Mouse (Mus musculus): ENCODE measurements around the gene Pttg1ip. TPM values are rescaled to one million over a fixed set of nuclear protein-coding genes. Genes with fewer than 3 reads are reported as not detected.

The Pttg1ip gene
- polyA plus RNA-seq (2014; fragmentation: Illumina TruSeq; extraction: RNeasy Lipid Tissue Mini Kit (QIAGEN cat#74804); ENCODE audit: low replicate concordance): 153 TPM

DNA sequence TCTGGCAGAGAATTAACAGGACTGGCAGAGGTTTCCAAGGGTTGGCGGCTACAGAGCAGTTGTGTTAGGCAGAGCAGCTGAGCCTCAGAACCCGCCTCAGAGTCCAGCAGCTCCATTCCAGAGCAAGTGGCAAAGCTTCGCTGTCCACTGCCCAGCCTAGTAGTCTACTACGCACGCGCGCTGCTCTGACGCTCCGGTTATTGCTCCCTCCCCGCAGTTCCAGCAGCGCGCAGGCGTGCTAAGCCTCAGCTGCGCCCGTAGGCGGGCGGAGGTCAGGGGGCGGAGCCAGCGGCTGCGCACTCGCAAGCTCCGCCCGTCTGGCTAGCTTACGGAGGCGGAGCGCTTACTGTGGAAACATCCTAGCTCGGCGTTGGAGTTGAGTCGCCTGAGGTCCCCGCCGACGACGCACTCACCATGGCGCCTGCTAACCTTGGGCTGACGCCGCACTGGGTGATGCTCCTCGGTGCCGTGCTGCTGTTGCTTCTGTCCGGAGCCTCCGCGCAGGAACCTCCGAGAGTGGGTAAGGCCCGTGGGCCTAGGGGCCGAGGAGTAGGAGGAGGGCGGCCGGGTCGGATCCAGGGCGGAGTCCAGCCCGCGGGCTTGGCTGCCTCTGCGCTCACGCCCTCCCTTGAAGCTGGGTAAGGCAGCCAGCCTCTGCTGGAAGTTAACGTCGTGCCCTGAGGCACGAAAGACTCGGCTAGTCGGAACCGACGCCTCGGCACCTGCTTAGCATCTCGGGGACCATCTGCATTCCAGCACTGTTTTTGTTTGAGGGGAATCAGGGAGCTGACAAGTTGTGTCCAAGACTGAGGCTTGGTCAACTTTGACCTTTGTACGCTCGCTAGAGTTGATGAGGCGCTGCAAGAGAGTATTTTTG lies at the start of gene Pttg1ip:
Gene Pttg1ip (plus strand): TSS at position 313 of the 877 bp plus-strand sequence.

DNA sequence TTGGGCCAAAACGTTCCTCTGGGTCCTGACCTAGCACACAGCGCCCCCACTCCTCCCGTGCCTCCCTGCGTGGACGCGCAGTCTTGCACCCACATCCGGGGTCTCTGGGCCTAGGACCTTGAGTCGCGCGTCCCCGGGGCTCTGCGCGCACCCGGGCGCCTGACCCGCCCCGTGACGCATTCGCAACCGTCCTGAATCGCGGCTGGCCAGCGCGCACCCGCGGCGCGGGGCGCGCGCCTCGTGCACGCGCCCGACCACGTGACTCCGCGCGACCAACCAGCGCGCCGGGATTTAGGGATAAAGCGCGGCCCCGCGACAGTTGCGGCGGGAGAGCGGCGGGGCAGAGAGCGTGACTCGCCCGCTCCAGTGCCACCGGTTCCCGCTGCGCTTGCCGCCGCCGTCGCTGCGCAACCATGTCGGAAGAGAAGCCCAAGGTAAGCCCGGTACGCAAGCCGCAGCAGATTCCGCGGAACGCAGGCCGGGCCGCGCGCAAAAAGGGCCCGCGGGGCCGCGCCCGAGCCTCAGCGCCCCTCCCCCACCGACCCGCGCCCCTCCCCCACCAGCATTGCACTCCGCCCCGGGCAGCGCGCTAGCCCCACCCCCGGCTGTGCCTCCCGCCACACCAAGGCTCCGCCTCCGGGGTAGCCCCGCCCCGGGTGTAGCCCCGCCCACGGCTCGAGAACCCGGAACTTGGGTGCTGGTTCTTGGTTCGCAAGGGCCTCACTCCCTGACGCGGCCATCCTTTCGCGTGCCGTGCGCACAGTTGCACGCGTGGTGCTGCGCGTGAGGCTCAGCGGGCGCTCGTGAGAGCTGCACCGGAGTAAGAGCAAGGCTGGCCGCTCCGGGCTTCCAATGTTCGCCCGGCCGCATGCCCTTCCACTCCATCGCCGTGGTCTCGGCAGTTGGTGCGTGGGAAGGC lies 24.6 kb downstream of the Pttg1ip start, which contains the start of the genes Sumo3 and Gm49325:
Gene Sumo3 (plus strand): TSS at position 190 of the 919 bp plus-strand sequence.
Gene Gm49325 (plus strand): TSS at position 290 of the 919 bp plus-strand sequence.

GRCm38 (mm10) chr10:77622055-77622988 lies 40.8 kb downstream of the Pttg1ip start, which contains the start of gene Ube2g2:
Gene Ube2g2 (plus strand): TSS chr10:77622275.

Other genes starting within 250 kb of the Pttg1ip start
- 1.0 TPM for gene Adarb1, start 163.4 kb upstream of the Pttg1ip start, polyA plus RNA-seq (2014; fragmentation: Illumina TruSeq; extraction: RNeasy Lipid Tissue Mini Kit (QIAGEN cat#74804); ENCODE audit: low replicate concordance)
- 0.22 TPM for gene Fam207a, start 65.9 kb upstream of the Pttg1ip start, polyA plus RNA-seq (2014; fragmentation: Illumina TruSeq; extraction: RNeasy Lipid Tissue Mini Kit (QIAGEN cat#74804); ENCODE audit: low replicate concordance)
- gene Itgb2, start 51.5 kb upstream of the Pttg1ip start, polyA plus RNA-seq (2014; fragmentation: Illumina TruSeq; extraction: RNeasy Lipid Tissue Mini Kit (QIAGEN cat#74804); ENCODE audit: low replicate concordance): 3.0 TPM
- 54.4 TPM for gene Sumo3, start 24.4 kb downstream of the Pttg1ip start, polyA plus RNA-seq (2014; fragmentation: Illumina TruSeq; extraction: RNeasy Lipid Tissue Mini Kit (QIAGEN cat#74804); ENCODE audit: low replicate concordance)
- gene Gm49325, start 24.5 kb downstream of the Pttg1ip start, polyA plus RNA-seq (2014; fragmentation: Illumina TruSeq; extraction: RNeasy Lipid Tissue Mini Kit (QIAGEN cat#74804); ENCODE audit: low replicate concordance): not detected
- gene Ube2g2, start 40.6 kb downstream of the Pttg1ip start, polyA plus RNA-seq (2014; fragmentation: Illumina TruSeq; extraction: RNeasy Lipid Tissue Mini Kit (QIAGEN cat#74804); ENCODE audit: low replicate concordance): 2.6 TPM
- gene Tspear, start 104.8 kb downstream of the Pttg1ip start, polyA plus RNA-seq (2014; fragmentation: Illumina TruSeq; extraction: RNeasy Lipid Tissue Mini Kit (QIAGEN cat#74804); ENCODE audit: low replicate concordance): not detected
- gene Gm19402, start 109.0 kb downstream of the Pttg1ip start, polyA plus RNA-seq (2014; fragmentation: Illumina TruSeq; extraction: RNeasy Lipid Tissue Mini Kit (QIAGEN cat#74804); ENCODE audit: low replicate concordance): not detected
- gene Gm9508, start 115.5 kb downstream of the Pttg1ip start, polyA plus RNA-seq (2014; fragmentation: Illumina TruSeq; extraction: RNeasy Lipid Tissue Mini Kit (QIAGEN cat#74804); ENCODE audit: low replicate concordance): not detected
- gene Gm10272, start 124.9 kb downstream of the Pttg1ip start, polyA plus RNA-seq (2014; fragmentation: Illumina TruSeq; extraction: RNeasy Lipid Tissue Mini Kit (QIAGEN cat#74804); ENCODE audit: low replicate concordance): not detected
- not detected for gene Gm10024, start 129.7 kb downstream of the Pttg1ip start, polyA plus RNA-seq (2014; fragmentation: Illumina TruSeq; extraction: RNeasy Lipid Tissue Mini Kit (QIAGEN cat#74804); ENCODE audit: low replicate concordance)
- not detected for gene Gm10142, start 134.1 kb downstream of the Pttg1ip start, polyA plus RNA-seq (2014; fragmentation: Illumina TruSeq; extraction: RNeasy Lipid Tissue Mini Kit (QIAGEN cat#74804); ENCODE audit: low replicate concordance)
- not detected for gene Krtap12-1, start 138.9 kb downstream of the Pttg1ip start, polyA plus RNA-seq (2014; fragmentation: Illumina TruSeq; extraction: RNeasy Lipid Tissue Mini Kit (QIAGEN cat#74804); ENCODE audit: low replicate concordance)
- gene Gm10100, start 144.8 kb downstream of the Pttg1ip start, polyA plus RNA-seq (2014; fragmentation: Illumina TruSeq; extraction: RNeasy Lipid Tissue Mini Kit (QIAGEN cat#74804); ENCODE audit: low replicate concordance): not detected
- gene Gm18596, start 160.9 kb downstream of the Pttg1ip start, polyA plus RNA-seq (2014; fragmentation: Illumina TruSeq; extraction: RNeasy Lipid Tissue Mini Kit (QIAGEN cat#74804); ENCODE audit: low replicate concordance): not detected
- gene Gm9736, start 169.6 kb downstream of the Pttg1ip start, polyA plus RNA-seq (2014; fragmentation: Illumina TruSeq; extraction: RNeasy Lipid Tissue Mini Kit (QIAGEN cat#74804); ENCODE audit: low replicate concordance): not detected
- gene Gm3233, start 178.0 kb downstream of the Pttg1ip start, polyA plus RNA-seq (2014; fragmentation: Illumina TruSeq; extraction: RNeasy Lipid Tissue Mini Kit (QIAGEN cat#74804); ENCODE audit: low replicate concordance): not detected
- gene Gm3238, start 189.6 kb downstream of the Pttg1ip start, polyA plus RNA-seq (2014; fragmentation: Illumina TruSeq; extraction: RNeasy Lipid Tissue Mini Kit (QIAGEN cat#74804); ENCODE audit: low replicate concordance): not detected
- gene Gm7138, start 195.2 kb downstream of the Pttg1ip start, polyA plus RNA-seq (2014; fragmentation: Illumina TruSeq; extraction: RNeasy Lipid Tissue Mini Kit (QIAGEN cat#74804); ENCODE audit: low replicate concordance): not detected
- gene Gm3250, start 200.8 kb downstream of the Pttg1ip start, polyA plus RNA-seq (2014; fragmentation: Illumina TruSeq; extraction: RNeasy Lipid Tissue Mini Kit (QIAGEN cat#74804); ENCODE audit: low replicate concordance): not detected
- not detected for gene Gm7137, start 206.5 kb downstream of the Pttg1ip start, polyA plus RNA-seq (2014; fragmentation: Illumina TruSeq; extraction: RNeasy Lipid Tissue Mini Kit (QIAGEN cat#74804); ENCODE audit: low replicate concordance)
- not detected for gene Gm9639, start 213.4 kb downstream of the Pttg1ip start, polyA plus RNA-seq (2014; fragmentation: Illumina TruSeq; extraction: RNeasy Lipid Tissue Mini Kit (QIAGEN cat#74804); ENCODE audit: low replicate concordance)
- gene Gm19668, start 217.4 kb downstream of the Pttg1ip start, polyA plus RNA-seq (2014; fragmentation: Illumina TruSeq; extraction: RNeasy Lipid Tissue Mini Kit (QIAGEN cat#74804); ENCODE audit: low replicate concordance): not detected
- gene Gm9507, start 230.1 kb downstream of the Pttg1ip start, polyA plus RNA-seq (2014; fragmentation: Illumina TruSeq; extraction: RNeasy Lipid Tissue Mini Kit (QIAGEN cat#74804); ENCODE audit: low replicate concordance): not detected
- not detected for gene Gm2696, start 233.0 kb downstream of the Pttg1ip start, polyA plus RNA-seq (2014; fragmentation: Illumina TruSeq; extraction: RNeasy Lipid Tissue Mini Kit (QIAGEN cat#74804); ENCODE audit: low replicate concordance)
- not detected for gene Krtap10-4, start 245.4 kb downstream of the Pttg1ip start, polyA plus RNA-seq (2014; fragmentation: Illumina TruSeq; extraction: RNeasy Lipid Tissue Mini Kit (QIAGEN cat#74804); ENCODE audit: low replicate concordance)